Mouse (Mus musculus) telencephalon, adult 2 months (tissue): ENCODE data around the gene B4galt5.

Experiments
- DNase-seq: peaks from one replicate; pipeline ENCODE4 v3.0.0-alpha.2; 2011; ENCODE audit warnings: low read depth, low spot score

The B4galt5 gene

DNA sequence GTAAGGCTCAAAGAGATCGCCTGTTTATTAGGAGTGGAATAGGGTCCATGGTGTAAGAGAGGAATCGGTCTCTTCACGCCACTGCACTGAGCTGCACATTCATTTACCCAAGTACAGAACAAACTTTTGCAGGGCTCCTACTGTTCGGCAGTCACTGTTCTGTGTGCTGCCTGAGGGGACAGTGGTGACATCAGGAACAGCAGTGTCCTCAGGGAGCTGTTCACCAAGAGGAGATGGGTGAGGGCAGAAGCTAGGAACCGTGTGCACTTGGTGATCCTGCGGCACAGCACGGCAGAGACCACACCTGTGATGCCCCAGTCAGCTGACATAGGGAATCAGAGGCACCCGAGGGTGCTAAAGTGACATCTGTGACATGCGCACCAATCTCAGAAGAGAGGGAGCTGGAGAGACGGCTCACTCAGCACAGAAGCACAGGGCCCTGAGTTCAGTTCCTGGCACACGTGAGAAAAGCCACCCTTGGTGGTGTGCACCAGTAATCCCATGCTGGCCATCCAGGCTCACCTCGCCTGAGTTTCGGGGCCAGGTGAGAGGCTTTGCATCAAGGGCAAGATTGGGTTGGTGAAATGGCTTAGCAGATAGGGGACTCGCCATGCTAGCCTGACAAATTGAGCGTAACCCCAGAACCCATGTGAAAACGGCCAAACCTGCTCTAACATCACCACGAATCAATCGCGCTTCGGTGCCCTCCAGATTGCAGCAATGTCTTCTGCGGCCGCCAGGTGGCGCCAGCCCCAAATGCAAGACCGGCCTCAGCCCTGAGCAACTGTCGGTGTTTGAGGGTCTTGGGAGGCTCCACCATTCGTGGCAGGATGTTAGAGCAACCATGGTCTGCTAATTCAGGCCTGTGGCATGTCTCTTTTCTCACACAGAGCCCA is 68.6 kb downstream of the B4galt5 start:
- DNase-seq: no peak

DNA sequence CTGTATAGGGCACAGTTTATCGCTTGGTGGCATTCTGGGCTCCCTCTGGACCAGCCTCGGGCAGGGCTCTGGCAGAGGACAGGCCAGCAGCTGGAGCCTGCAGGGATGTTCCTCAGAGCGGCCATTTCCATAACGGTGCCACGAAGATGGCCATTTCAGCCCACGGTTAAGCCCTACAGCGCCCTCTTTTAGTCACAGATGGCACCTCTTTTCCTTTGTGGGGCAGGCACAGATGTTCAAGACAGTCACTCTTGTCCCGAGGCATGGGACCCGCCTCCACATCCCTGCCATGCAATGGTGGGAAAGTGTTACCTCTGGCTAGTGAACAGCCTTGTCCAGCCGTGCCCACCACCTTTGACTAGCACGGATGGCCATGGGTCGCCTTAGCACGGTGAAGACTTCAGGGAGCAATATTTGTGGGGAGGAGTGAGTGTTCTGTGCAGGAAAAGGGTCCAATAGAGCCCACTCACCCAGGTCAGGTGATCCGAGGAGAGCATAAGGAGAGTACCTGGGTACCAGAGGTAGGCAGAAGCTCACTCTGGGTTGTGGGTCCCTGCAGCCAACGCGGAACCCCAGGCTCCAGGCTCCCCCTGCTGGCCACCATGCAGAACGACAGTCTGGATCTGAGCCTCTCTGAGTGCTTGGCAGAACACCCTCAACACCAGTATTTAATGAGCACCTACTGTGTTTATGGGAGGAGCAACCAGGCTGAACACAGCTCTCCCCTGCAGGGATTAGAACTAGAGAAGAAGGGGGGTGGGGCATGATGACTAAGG is 70.0 kb downstream of the B4galt5 start:
- DNase-seq: no peak

DNA sequence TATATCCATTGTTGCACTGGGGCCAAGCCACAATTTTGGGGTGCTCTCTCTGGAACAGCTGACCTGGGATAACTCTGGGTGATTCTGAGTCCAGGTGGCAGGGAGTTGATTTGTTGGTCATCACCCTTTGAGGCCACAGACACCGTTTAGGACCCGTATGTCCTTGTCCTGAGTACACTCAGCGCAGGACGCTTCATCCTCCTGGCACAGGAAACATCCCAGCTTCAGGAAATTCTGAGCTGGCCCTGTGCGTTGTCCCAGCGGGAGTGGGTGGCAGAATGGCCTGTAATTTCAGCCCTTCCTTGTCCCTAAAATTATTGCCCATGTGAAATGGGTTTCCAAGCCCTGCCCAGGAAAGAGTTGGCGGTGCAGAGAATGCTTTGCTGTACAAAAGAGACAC is 71.0 kb downstream of the B4galt5 start:
- DNase-seq: no peak

DNA sequence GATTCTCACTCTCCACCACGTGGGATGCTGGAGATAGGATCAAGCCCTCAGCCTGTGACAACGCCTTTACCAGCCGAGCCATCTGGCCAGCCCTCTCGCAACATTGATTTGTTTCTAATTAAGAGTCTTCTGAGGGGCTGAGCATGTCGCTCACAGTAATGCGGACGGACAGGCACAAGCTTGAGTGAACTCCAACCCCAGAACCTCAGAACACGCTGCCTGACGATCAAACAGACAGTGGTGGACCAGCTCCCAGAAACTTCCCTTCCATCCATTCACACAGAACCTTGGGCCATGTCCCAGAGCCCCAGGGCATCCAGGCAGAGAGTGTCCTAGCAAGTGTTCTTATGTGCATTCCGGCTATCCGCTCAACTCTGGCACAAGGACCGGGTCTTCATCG is 72.0 kb downstream of the B4galt5 start:
- no peak for DNase-seq

GRCm38 (mm10) chr2:167275856-167276255 is 73.1 kb downstream of the B4galt5 start:
- DNase-seq: no peak

- no peak for DNase-seq
These were observed 74.1 kb downstream of the B4galt5 start for GRCm38 (mm10) chr2:167274713-167275465.

- DNase-seq: no peak
These were observed 75.7 kb downstream of the B4galt5 start for GRCm38 (mm10) chr2:167273206-167273740.

- DNase-seq: no peak
These were observed 76.3 kb downstream of the B4galt5 start for GRCm38 (mm10) chr2:167272706-167273105.

GRCm38 (mm10) chr2:167271121-167271521 is 77.9 kb downstream of the B4galt5 start:
- no peak for DNase-seq

- no peak for DNase-seq
These were observed 78.5 kb downstream of the B4galt5 start for GRCm38 (mm10) chr2:167270496-167270895.

DNA sequence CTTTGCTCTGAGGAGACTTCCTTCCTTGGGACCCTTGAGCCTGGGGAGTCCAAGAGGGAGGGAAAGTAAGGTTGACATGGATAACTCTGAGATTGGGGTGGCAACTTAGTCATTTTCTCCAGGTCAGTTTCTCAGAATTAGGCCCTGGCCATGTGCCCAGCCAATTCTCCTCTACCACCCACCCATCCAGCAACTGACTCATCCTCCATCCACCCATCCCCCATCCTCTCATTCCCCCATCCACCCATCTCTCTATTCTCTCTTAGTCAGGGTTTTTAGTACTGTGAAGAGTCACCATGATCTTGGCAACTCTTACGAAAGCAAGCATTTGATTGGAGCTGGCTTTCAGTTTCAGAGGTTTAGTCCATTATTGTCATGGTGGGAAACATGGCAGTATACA is 80.3 kb downstream of the B4galt5 start:
- DNase-seq: no peak

- no peak for DNase-seq
These were observed 80.6 kb downstream of the B4galt5 start for GRCm38 (mm10) chr2:167268411-167268690.

- peak; percentile 49 for DNase-seq
These were observed 81.2 kb downstream of the B4galt5 start for GRCm38 (mm10) chr2:167267531-167268410.

- no peak for DNase-seq
These were observed 82.8 kb downstream of the B4galt5 start for GRCm38 (mm10) chr2:167266231-167266630.

DNA sequence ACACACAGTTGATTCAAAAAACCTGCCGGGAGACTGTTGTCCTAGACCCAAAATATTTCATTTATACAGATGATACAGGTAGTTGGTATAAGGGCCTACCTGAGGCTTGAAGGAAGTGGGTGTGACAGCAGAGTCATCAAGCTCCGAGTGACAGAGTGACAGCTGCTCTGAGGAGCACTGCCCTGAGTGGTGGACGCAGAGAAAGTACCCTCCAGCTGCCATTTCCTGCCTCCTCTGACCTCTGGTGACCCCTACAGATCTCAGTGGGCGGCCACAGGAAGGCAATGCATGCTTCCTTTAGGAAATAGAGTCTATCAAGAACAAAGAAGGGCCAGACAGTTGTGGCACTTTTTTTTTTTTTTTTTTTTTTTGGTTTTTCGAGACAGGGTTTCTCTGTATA is 83.2 kb downstream of the B4galt5 start:
- no peak for DNase-seq

- no peak for DNase-seq
These were observed 84.0 kb downstream of the B4galt5 start for GRCm38 (mm10) chr2:167265021-167265420.

- no peak for DNase-seq
These were observed 85.1 kb downstream of the B4galt5 start for GRCm38 (mm10) chr2:167263931-167264330.

- DNase-seq: no peak
These were observed 85.8 kb downstream of the B4galt5 start for GRCm38 (mm10) chr2:167263040-167263810.

GRCm38 (mm10) chr2:167262433-167262832 is 86.5 kb downstream of the B4galt5 start:
- no peak for DNase-seq

DNA sequence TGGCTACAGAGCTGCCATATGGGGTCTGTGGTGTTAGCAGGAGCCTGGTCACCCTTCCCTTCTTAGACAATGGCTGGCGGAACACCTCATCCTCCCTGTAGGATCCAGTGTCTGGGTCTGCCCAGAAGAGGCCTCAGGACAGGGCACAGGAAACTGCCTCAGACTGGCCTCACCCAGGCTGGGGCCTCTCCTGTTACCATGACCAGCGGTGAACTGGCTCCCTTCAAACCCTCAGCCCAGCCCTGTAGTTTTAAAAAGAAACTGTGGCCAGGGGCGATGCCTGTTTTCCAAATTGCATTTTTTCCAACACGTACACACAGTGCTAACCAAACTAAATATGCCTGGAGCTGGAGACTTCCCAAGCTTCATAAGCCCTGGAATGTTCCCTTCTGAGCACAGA is 87.9 kb downstream of the B4galt5 start:
- DNase-seq: no peak
